Mouse (Mus musculus) cerebellum, adult 2 months (tissue): ENCODE results near the gene Rasgrf2.

Experiments
- CTCF ChIP-seq: fragments of 200-500 bp; IDR thresholded peaks from 2 replicates; pipeline ENCODE4 v1.5.1; 2011; ENCODE audit warnings: low read depth, mild to moderate bottlenecking, control low read depth, low read length, moderate library complexity, borderline replicate concordance; ENCODE audit not compliant: insufficient read depth
- POLR2A ChIP-seq: fragments of 200-500 bp; IDR thresholded peaks from 2 replicates; pipeline ENCODE4 v1.6.1; 2011; ENCODE audit warnings: low read length, control low read depth, borderline replicate concordance; ENCODE audit not compliant: insufficient read depth

GRCm38 (mm10) chr13:92119623-92120022 is 11.8 kb downstream of the Rasgrf2 start:
- TF ChIP-seq POLR2A (no peak), CTCF (no peak)
